Mouse (Mus musculus) c-Kit-positive CD71-positive TER-119-positive erythroid progenitor cells, embryonic 14.5 days (primary cell): ENCODE data around the gene Ugt1a6a.
"Not testable (repeated sequence)": the region's sequence is repeated elsewhere in the genome, so short reads cannot be mapped to it uniquely, and the experiment has no call there.

Source experiments
- DNase-seq: peaks from one replicate; pipeline ENCODE4 v3.0.0-alpha.2; 2013; ENCODE audit warnings: low spot score

The Ugt1a6a gene

GRCm38 (mm10) chr1:88134457-88135011, at the start of gene Ugt1a6a:
Gene Ugt1a6a (plus strand): TSS chr1:88134809.
- DNase-seq: not testable (repeated sequence)

GRCm38 (mm10) chr1:88086125-88086524, 48.5 kb upstream of the Ugt1a6a start:
- no peak for DNase-seq

GRCm38 (mm10) chr1:88087513-88087912, 47.1 kb upstream of the Ugt1a6a start, which contains the start of gene Ugt1a8:
Gene Ugt1a8 (plus strand): TSS chr1:88087813.
- DNase-seq: no peak

GRCm38 (mm10) chr1:88092341-88092740, 42.3 kb upstream of the Ugt1a6a start:
- DNase-seq: no peak

- not testable (repeated sequence) for DNase-seq
These were observed 40.3 kb upstream of the Ugt1a6a start for GRCm38 (mm10) chr1:88094270-88094676.

- DNase-seq: no peak
These were observed 39.6 kb upstream of the Ugt1a6a start, which contains the start of gene Ugt1a7c for GRCm38 (mm10) chr1:88094941-88095492. Gene Ugt1a7c (plus strand): TSS chr1:88095062.

- not testable (repeated sequence) for DNase-seq
These were observed 36.1 kb upstream of the Ugt1a6a start for GRCm38 (mm10) chr1:88098546-88098945.

- DNase-seq: not testable (repeated sequence)
These were observed 34.9 kb upstream of the Ugt1a6a start for GRCm38 (mm10) chr1:88099691-88100090.

GRCm38 (mm10) chr1:88103019-88103418, 31.6 kb upstream of the Ugt1a6a start, which contains the start of gene Ugt1a6b:
Gene Ugt1a6b (plus strand): TSS chr1:88103252.
- not testable (repeated sequence) for DNase-seq

GRCm38 (mm10) chr1:88103697-88104468, 30.7 kb upstream of the Ugt1a6a start:
- not testable (repeated sequence) for DNase-seq

- DNase-seq: no peak
These were observed 29.8 kb upstream of the Ugt1a6a start for GRCm38 (mm10) chr1:88104667-88105430.

- DNase-seq: no peak
These were observed 29.0 kb upstream of the Ugt1a6a start for GRCm38 (mm10) chr1:88105656-88106055.

GRCm38 (mm10) chr1:88109027-88109557, 25.5 kb upstream of the Ugt1a6a start:
- not testable (repeated sequence) for DNase-seq

- not testable (repeated sequence) for DNase-seq
These were observed 25.0 kb upstream of the Ugt1a6a start for GRCm38 (mm10) chr1:88109604-88110003.

GRCm38 (mm10) chr1:88112769-88113168, 21.8 kb upstream of the Ugt1a6a start:
- not testable (repeated sequence) for DNase-seq

- DNase-seq: not testable (repeated sequence)
These were observed 14.1 kb upstream of the Ugt1a6a start for GRCm38 (mm10) chr1:88120550-88120949.

GRCm38 (mm10) chr1:88121521-88121920, 13.1 kb upstream of the Ugt1a6a start:
- DNase-seq: not testable (repeated sequence)

- DNase-seq: not testable (repeated sequence)
These were observed 8.7 kb upstream of the Ugt1a6a start for GRCm38 (mm10) chr1:88125827-88126360.

GRCm38 (mm10) chr1:88129091-88129490, 5.5 kb upstream of the Ugt1a6a start:
- DNase-seq: not testable (repeated sequence)

GRCm38 (mm10) chr1:88130223-88130622, 4.4 kb upstream of the Ugt1a6a start:
- not testable (repeated sequence) for DNase-seq

- DNase-seq: no peak
These were observed 627 bp upstream of the Ugt1a6a start for GRCm38 (mm10) chr1:88133908-88134456.
